Mouse (Mus musculus): Measurements from ENCODE around the gene Dlgap1. TPM values are rescaled to one million over a fixed set of nuclear protein-coding genes. Genes with fewer than 3 reads are reported as not detected.
A peak's percentile ranks its signal among the peaks of the same experiment; 100 is the strongest.

Dlgap1 gene
- polyA plus RNA-seq, 1 experiment from 2014 or later = 2.9 TPM

GRCm38 (mm10) chr17:70796940-70797772 is 828.3 kb downstream of the Dlgap1 start:
- H3K9me3 ChIP-seq (ENCODE audit: control insufficient read depth, low read length) = no peaks in the 10 kb centered on the region
- no peak overlapping the region for H3K27ac ChIP-seq (ENCODE audit: low read depth)
- H3K4me2 ChIP-seq (ENCODE audit: low read length) = no peak overlapping the region
- no peaks in the 10 kb centered on the region for H3K27me3 ChIP-seq (replicated peaks; ENCODE audit: control insufficient read depth, insufficient read depth, low read length)
- 63% methylated on average over 8 of the region's 8 CpGs for WGBS
- no peak for DNase-seq (ENCODE audit: low spot score)
- ATAC-seq (replicated peaks; ENCODE audit: low FRiP score, low TSS enrichment, low read depth) = no peak
- no peak overlapping the region for H3K9ac ChIP-seq (ENCODE audit: low read length)
- peaks cover 8% of the 10 kb centered on the region for H3K4me1 ChIP-seq (replicated peaks; ENCODE audit: control insufficient read depth, insufficient read depth, low read length)
- H3K36me3 ChIP-seq (ENCODE audit: control insufficient read depth, insufficient read depth, low read length) = no peaks in the 10 kb centered on the region
- no peak overlapping the region for H3K4me3 ChIP-seq (ENCODE audit: low read depth, low read length)

DNA sequence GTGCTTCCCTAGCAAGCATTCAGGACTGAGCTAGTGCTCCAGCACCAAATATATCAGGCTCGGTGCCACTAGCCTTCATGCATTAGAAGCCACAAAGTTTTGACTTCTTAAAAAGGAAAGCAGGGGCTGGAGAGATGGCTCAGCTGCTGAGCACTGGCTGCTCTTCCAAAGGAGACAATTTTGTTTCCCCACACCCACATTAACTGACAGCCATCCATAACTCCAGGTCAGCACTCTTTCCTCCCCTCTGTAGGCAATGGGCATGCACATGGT is 828.8 kb downstream of the Dlgap1 start:
- Histone ChIP-seq H3K9ac (ENCODE audit: low read length) (no peak overlapping the region), H3K9me3 (ENCODE audit: control insufficient read depth, low read length) (no peaks in the 10 kb centered on the region), H3K27me3 (replicated peaks; ENCODE audit: control insufficient read depth, insufficient read depth, low read length) (no peaks in the 10 kb centered on the region), H3K4me1 (replicated peaks; ENCODE audit: control insufficient read depth, insufficient read depth, low read length) (peaks cover 8% of the 10 kb centered on the region), H3K4me3 (ENCODE audit: low read depth, low read length) (no peak overlapping the region), H3K27ac (ENCODE audit: low read depth) (no peak overlapping the region), H3K4me2 (ENCODE audit: low read length) (no peak overlapping the region), H3K36me3 (ENCODE audit: control insufficient read depth, insufficient read depth, low read length) (no peaks in the 10 kb centered on the region)
- 48% methylated on average over 1 of the region's 1 CpGs for WGBS
- DNase-seq (ENCODE audit: low spot score) (no peak), ATAC-seq (replicated peaks; ENCODE audit: low FRiP score, low TSS enrichment, low read depth) (no peak)

DNA sequence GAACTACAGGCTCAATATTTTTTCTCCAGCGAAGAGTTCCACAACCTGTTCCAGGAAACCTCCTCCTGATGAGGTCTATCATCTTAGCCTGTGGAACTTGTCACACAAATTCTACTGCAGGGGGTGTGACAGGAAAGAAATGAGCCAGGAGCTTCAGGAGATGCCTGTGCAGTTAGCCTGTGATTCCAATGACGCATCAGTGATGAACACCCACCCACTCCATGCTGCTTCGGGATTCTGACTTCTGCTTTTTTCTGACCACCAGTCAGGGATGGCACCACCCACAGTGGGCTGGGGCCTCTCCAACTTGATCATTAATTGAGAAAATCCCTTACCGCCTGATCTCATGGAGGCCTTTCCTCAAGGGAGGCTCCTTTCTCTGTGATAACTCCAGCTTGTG is 830.4 kb downstream of the Dlgap1 start:
- Histone ChIP-seq H3K9me3 (ENCODE audit: control insufficient read depth, low read length) (no peaks in the 10 kb centered on the region), H3K36me3 (ENCODE audit: control insufficient read depth, insufficient read depth, low read length) (no peaks in the 10 kb centered on the region), H3K9ac (ENCODE audit: low read length) (no peak overlapping the region), H3K4me1 (replicated peaks; ENCODE audit: control insufficient read depth, insufficient read depth, low read length) (peaks cover 8% of the 10 kb centered on the region), H3K27ac (ENCODE audit: low read depth) (no peak overlapping the region), H3K4me2 (ENCODE audit: low read length) (no peak overlapping the region), H3K4me3 (ENCODE audit: low read depth, low read length) (no peak overlapping the region), H3K27me3 (replicated peaks; ENCODE audit: control insufficient read depth, insufficient read depth, low read length) (no peaks in the 10 kb centered on the region)
- ATAC-seq (replicated peaks; ENCODE audit: low FRiP score, low TSS enrichment, low read depth) = no peak
- 78% methylated on average over 4 of the region's 4 CpGs for WGBS
- DNase-seq (ENCODE audit: low spot score) = no peak

DNA sequence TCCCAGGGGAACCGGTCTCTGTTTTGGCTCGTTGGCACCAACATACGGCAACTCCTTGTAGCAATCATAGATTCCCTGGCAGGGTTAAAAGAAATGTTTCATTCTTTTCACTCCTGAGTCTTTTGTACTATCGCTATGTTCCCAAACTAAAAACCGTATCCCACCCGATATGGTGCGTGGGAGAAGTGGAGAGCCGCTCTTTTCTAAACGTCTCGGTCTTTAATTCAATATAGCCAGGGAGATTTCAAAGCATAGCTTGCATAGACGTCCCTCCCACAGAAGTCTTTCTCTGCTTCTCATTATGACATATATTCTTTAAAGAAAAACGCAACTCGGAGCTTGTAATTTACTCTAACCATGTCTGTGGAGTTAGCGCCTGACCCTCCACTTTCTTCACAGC is 833.1 kb downstream of the Dlgap1 start:
- Histone ChIP-seq H3K4me2 (ENCODE audit: low read length) (no peak overlapping the region), H3K4me3 (ENCODE audit: low read depth, low read length) (no peak overlapping the region), H3K27me3 (replicated peaks; ENCODE audit: control insufficient read depth, insufficient read depth, low read length) (no peaks in the 10 kb centered on the region), H3K9me3 (ENCODE audit: control insufficient read depth, low read length) (no peaks in the 10 kb centered on the region), H3K27ac (ENCODE audit: low read depth) (no peak overlapping the region), H3K4me1 (replicated peaks; ENCODE audit: control insufficient read depth, insufficient read depth, low read length) (no peaks in the 10 kb centered on the region), H3K36me3 (ENCODE audit: control insufficient read depth, insufficient read depth, low read length) (no peaks in the 10 kb centered on the region), H3K9ac (ENCODE audit: low read length) (no peak overlapping the region)
- WGBS = 82% methylated on average over 14 of the region's 14 CpGs
- no peak for DNase-seq (ENCODE audit: low spot score)
- ATAC-seq (replicated peaks; ENCODE audit: low FRiP score, low TSS enrichment, low read depth) = no peak

DNA sequence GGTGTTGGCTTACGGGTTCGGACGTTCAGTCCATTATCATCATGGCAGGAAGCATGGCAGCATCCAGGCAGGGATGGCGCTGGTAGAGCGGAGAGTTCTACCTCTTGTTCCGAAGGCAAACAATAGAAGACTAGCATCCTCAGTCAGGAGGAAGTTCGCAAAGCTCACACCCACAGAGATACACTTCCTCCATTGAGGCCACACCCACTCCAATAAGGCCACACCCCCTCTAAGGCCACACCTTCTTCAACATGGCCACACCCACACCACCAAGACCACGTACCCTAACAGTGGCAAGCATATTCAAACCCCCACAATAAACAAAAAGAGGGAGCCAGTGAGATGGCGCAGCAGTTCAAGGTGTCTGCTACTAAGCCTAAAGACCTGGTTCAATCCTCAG is 837.0 kb downstream of the Dlgap1 start:
- Histone ChIP-seq H3K9me3 (ENCODE audit: control insufficient read depth, low read length) (no peaks in the 10 kb centered on the region), H3K4me1 (replicated peaks; ENCODE audit: control insufficient read depth, insufficient read depth, low read length) (no peaks in the 10 kb centered on the region), H3K9ac (ENCODE audit: low read length) (no peak overlapping the region), H3K4me3 (ENCODE audit: low read depth, low read length) (no peak overlapping the region), H3K27me3 (replicated peaks; ENCODE audit: control insufficient read depth, insufficient read depth, low read length) (no peaks in the 10 kb centered on the region), H3K36me3 (ENCODE audit: control insufficient read depth, insufficient read depth, low read length) (no peaks in the 10 kb centered on the region), H3K4me2 (ENCODE audit: low read length) (no peak overlapping the region), H3K27ac (ENCODE audit: low read depth) (no peak overlapping the region)
- WGBS = 96% methylated on average over 9 of the region's 9 CpGs
- DNase-seq (ENCODE audit: low spot score) (no peak), ATAC-seq (replicated peaks; ENCODE audit: low FRiP score, low TSS enrichment, low read depth) (no peak)

DNA sequence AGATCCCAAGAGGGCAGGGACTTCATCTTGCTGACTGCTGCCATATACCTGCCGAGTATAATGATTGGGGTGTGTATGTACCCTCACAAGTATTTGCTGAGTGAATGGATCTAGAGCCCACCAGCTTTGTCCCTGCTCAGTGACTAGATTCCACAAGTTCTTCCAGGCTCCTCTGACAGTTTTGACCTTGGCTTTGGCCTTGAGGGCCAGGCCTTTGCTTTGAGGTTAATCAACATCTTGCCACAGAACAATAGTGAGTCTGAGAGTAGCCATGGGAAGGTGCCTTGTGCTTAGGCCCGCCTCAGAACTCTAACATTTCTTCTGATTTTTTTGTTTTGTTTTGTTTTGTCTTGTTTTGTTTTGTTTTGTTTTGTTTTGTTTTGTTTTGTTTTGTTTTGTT is 837.7 kb downstream of the Dlgap1 start:
- ATAC-seq (replicated peaks; ENCODE audit: low FRiP score, low TSS enrichment, low read depth) = no peak
- no peak for DNase-seq (ENCODE audit: low spot score)
- Histone ChIP-seq H3K27ac (ENCODE audit: low read depth) (no peak overlapping the region), H3K36me3 (ENCODE audit: control insufficient read depth, insufficient read depth, low read length) (no peaks in the 10 kb centered on the region), H3K4me2 (ENCODE audit: low read length) (no peak overlapping the region), H3K9ac (ENCODE audit: low read length) (no peak overlapping the region), H3K4me3 (ENCODE audit: low read depth, low read length) (no peak overlapping the region), H3K4me1 (replicated peaks; ENCODE audit: control insufficient read depth, insufficient read depth, low read length) (no peaks in the 10 kb centered on the region), H3K27me3 (replicated peaks; ENCODE audit: control insufficient read depth, insufficient read depth, low read length) (no peaks in the 10 kb centered on the region), H3K9me3 (ENCODE audit: control insufficient read depth, low read length) (no peaks in the 10 kb centered on the region)
- WGBS = 95% methylated on average over 2 of the region's 2 CpGs

- Histone ChIP-seq H3K4me2 (ENCODE audit: low read length) (no peak overlapping the region), H3K9ac (ENCODE audit: low read length) (no peak overlapping the region), H3K27ac (ENCODE audit: low read depth) (no peak overlapping the region), H3K36me3 (ENCODE audit: control insufficient read depth, insufficient read depth, low read length) (no peaks in the 10 kb centered on the region), H3K4me1 (replicated peaks; ENCODE audit: control insufficient read depth, insufficient read depth, low read length) (no peaks in the 10 kb centered on the region), H3K9me3 (ENCODE audit: control insufficient read depth, low read length) (no peaks in the 10 kb centered on the region), H3K27me3 (replicated peaks; ENCODE audit: control insufficient read depth, insufficient read depth, low read length) (no peaks in the 10 kb centered on the region), H3K4me3 (ENCODE audit: low read depth, low read length) (no peak overlapping the region)
- DNase-seq (ENCODE audit: low spot score) (no peak), ATAC-seq (replicated peaks; ENCODE audit: low FRiP score, low TSS enrichment, low read depth) (no peak)
- 94% methylated on average over 1 of the region's 1 CpGs for WGBS
Observed at GRCm38 (mm10) chr17:70807885-70808284, 839.0 kb downstream of the Dlgap1 start.

GRCm38 (mm10) chr17:70808837-70809236 is 840.0 kb downstream of the Dlgap1 start:
- H3K9me3 ChIP-seq (ENCODE audit: control insufficient read depth, low read length) = no peaks in the 10 kb centered on the region
- H3K27me3 ChIP-seq (replicated peaks; ENCODE audit: control insufficient read depth, insufficient read depth, low read length) = no peaks in the 10 kb centered on the region
- H3K4me3 ChIP-seq (ENCODE audit: low read depth, low read length) = no peak overlapping the region
- DNase-seq (ENCODE audit: low spot score) (no peak), ATAC-seq (replicated peaks; ENCODE audit: low FRiP score, low TSS enrichment, low read depth) (no peak)
- 45% methylated on average over 14 of the region's 14 CpGs for WGBS
- no peaks in the 10 kb centered on the region for H3K4me1 ChIP-seq (replicated peaks; ENCODE audit: control insufficient read depth, insufficient read depth, low read length)
- no peak overlapping the region for H3K27ac ChIP-seq (ENCODE audit: low read depth)
- H3K36me3 ChIP-seq (ENCODE audit: control insufficient read depth, insufficient read depth, low read length) = no peaks in the 10 kb centered on the region
- no peak overlapping the region for H3K4me2 ChIP-seq (ENCODE audit: low read length)
- H3K9ac ChIP-seq (ENCODE audit: low read length) = no peak overlapping the region

- Histone ChIP-seq H3K4me3 (ENCODE audit: low read depth, low read length) (no peak overlapping the region), H3K27ac (ENCODE audit: low read depth) (no peak overlapping the region), H3K4me2 (ENCODE audit: low read length) (no peak overlapping the region), H3K9me3 (ENCODE audit: control insufficient read depth, low read length) (no peaks in the 10 kb centered on the region), H3K9ac (ENCODE audit: low read length) (no peak overlapping the region), H3K4me1 (replicated peaks; ENCODE audit: control insufficient read depth, insufficient read depth, low read length) (no peaks in the 10 kb centered on the region), H3K27me3 (replicated peaks; ENCODE audit: control insufficient read depth, insufficient read depth, low read length) (no peaks in the 10 kb centered on the region), H3K36me3 (ENCODE audit: control insufficient read depth, insufficient read depth, low read length) (no peaks in the 10 kb centered on the region)
- ATAC-seq (replicated peaks; ENCODE audit: low FRiP score, low TSS enrichment, low read depth) = no peak
- 45% methylated on average over 3 of the region's 3 CpGs for WGBS
- DNase-seq (ENCODE audit: low spot score) = peak; percentile 51
Observed at GRCm38 (mm10) chr17:70809776-70810175, 840.9 kb downstream of the Dlgap1 start.
